Mouse (Mus musculus) midbrain, embryonic 12.5 days (tissue): ENCODE measurements at regions not wholly inside any gene's neighbourhood (a gene's known extent, or its start where the extent isn't known, plus 50 kb on each side); places are given as distances from the start of the nearest gene placed in this dataset.

Experiments used
- ATAC-seq: fragments of 200-750 bp; cut with Nextera tagmentation; 2 replicates; pipeline ENCODE4 v1.8.0; 2017; ENCODE audit warnings: low read depth, moderate TSS enrichment, moderate library complexity; ENCODE audit not compliant: low FRiP score
- H3K27ac ChIP-seq: fragments of 300-500 bp; sonication (generic); replicated peaks from 2 replicates; pipeline ENCODE4 v1.5.1; 2016; ENCODE audit warnings: mild to moderate bottlenecking
- H3K27me3 ChIP-seq: fragments of 300-500 bp; sonication (generic); 2 replicates; pipeline ENCODE4 v1.6.1; 2016; ENCODE audit warnings: mild to moderate bottlenecking
- H3K36me3 ChIP-seq: fragments of 300-500 bp; sonication (generic); 2 replicates; pipeline ENCODE4 v1.6.1; 2016
- H3K4me1 ChIP-seq: fragments of 300-500 bp; sonication (generic); 2 replicates; pipeline ENCODE4 v1.6.1; 2016
- H3K4me2 ChIP-seq: fragments of 300-500 bp; sonication (generic); replicated peaks from 2 replicates; pipeline ENCODE4 v1.6.1; 2016; ENCODE audit warnings: mild to moderate bottlenecking, moderate library complexity
- H3K4me3 ChIP-seq: fragments of 300-500 bp; sonication (generic); 2 replicates; pipeline ENCODE4 v1.5.1; 2016; ENCODE audit warnings: mild to moderate bottlenecking
- H3K9ac ChIP-seq: fragments of 300-500 bp; sonication (generic); replicated peaks from 2 replicates; pipeline ENCODE4 v1.6.1; 2016; ENCODE audit warnings: mild to moderate bottlenecking, moderate library complexity
- H3K9me3 ChIP-seq: fragments of 300-500 bp; sonication (generic); 2 replicates; pipeline ENCODE4 v1.6.1; 2016; ENCODE audit warnings: mild to moderate bottlenecking
- WGBS: fragments of 180-500 bp; shearing (Covaris S2); methylation state at CpG from one replicate; pipeline ENCODE4 v1.1.7; 2016; 5-methylcytosine and 5-hydroxymethylcytosine counted together

GRCm38 (mm10) chr2:172807446-172807845 is 132.7 kb downstream of the Bmp7 start:
- H3K36me3 ChIP-seq, result no peaks in the 10 kb centered on the region
- no peak overlapping the region for H3K4me2 ChIP-seq
- peaks cover 8% of the 10 kb centered on the region for H3K9me3 ChIP-seq
- peaks cover 62% of the 10 kb centered on the region for H3K27me3 ChIP-seq
- H3K9ac ChIP-seq, result no peak overlapping the region
- 56% methylated on average over 4 of the region's 4 CpGs for WGBS
- ATAC-seq, result no peak
- 0 out of 2 replicates have a peak, but pooled peaks cover 2% of the 10 kb centered on the region for H3K4me1 ChIP-seq
- no peak overlapping the region for H3K27ac ChIP-seq
- H3K4me3 ChIP-seq, result no peak overlapping the region

DNA sequence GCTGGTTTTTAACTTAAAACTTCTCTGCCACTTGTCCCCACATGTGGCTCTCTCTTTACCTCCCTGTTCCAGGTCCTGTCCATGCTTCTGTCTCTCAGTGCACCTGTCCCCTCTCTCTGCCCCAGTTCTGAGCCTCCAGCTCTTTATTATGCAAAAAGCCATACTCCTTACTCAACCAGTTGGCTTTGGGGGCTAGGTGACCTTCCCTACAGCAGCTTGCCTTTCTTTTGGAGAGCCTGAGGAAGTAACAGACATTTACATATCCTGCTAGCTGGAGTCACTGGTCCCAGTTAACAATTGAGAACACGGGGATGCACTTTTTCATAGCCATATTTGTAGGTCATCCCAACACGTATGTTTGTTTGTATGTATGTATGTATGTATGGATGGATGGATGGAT is 130.8 kb downstream of the Bmp7 start:
- Histone ChIP-seq H3K4me1 (0 out of 2 replicates have a peak, but pooled peaks cover 4% of the 10 kb centered on the region), H3K27ac (no peak overlapping the region)
- WGBS, result 90% methylated on average over 2 of the region's 2 CpGs

GRCm38 (mm10) chr2:172813319-172813718 is 126.8 kb downstream of the Bmp7 start:
- H3K4me2 ChIP-seq, result no peak overlapping the region
- H3K27ac ChIP-seq, result no peak overlapping the region
- H3K9ac ChIP-seq, result no peak overlapping the region
- H3K27me3 ChIP-seq, result peaks cover 36% of the 10 kb centered on the region
- no peaks in the 10 kb centered on the region for H3K36me3 ChIP-seq
- 0 out of 2 replicates have a peak, but pooled peaks cover 4% of the 10 kb centered on the region for H3K4me1 ChIP-seq
- H3K4me3 ChIP-seq, result no peak overlapping the region
- peaks cover 2% of the 10 kb centered on the region; the same call in 1 of the 2 replicates for H3K9me3 ChIP-seq
- WGBS, result 80% methylated on average over 11 of the region's 11 CpGs
- ATAC-seq, result no peak

More for the DNA sequence above, 130.8 kb downstream of the Bmp7 start:
- Histone ChIP-seq H3K9ac (no peak overlapping the region), H3K9me3 (no peaks in the 10 kb centered on the region), H3K4me2 (no peak overlapping the region), H3K4me3 (no peak overlapping the region), H3K36me3 (no peaks in the 10 kb centered on the region), H3K27me3 (peaks cover 59% of the 10 kb centered on the region)
- no peak for ATAC-seq

GRCm38 (mm10) chr2:172813906-172814305 is 126.2 kb downstream of the Bmp7 start:
- no peak for ATAC-seq
- Histone ChIP-seq H3K27me3 (peaks cover 34% of the 10 kb centered on the region), H3K9ac (no peak overlapping the region), H3K36me3 (no peaks in the 10 kb centered on the region), H3K9me3 (peaks cover 2% of the 10 kb centered on the region; the same call in 1 of the 2 replicates), H3K4me2 (no peak overlapping the region), H3K4me1 (0 out of 2 replicates have a peak, but pooled peaks cover 4% of the 10 kb centered on the region), H3K27ac (no peak overlapping the region), H3K4me3 (no peak overlapping the region)
- 82% methylated on average over 4 of the region's 4 CpGs for WGBS

DNA sequence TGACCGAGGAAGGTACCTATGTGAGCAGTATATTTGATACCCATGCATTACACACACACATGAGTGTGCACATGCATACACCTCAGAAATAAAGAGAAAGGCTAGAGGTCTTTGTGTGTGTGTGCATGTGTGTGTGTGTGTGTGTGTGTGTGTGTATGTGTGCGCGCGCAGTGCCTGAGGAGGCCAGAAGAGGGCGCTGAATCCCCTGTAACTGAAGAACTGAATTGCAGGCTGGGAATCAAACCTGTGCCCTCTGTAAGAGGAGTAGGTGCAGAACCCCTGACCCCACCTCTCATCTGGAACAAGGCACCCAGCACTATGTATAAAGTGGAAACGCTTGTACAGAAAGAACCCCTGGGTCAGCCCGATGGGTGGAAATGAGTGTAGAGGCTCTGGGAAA is 125.0 kb downstream of the Bmp7 start:
- no peak overlapping the region for H3K4me2 ChIP-seq
- 0 out of 2 replicates have a peak, but pooled peaks cover 4% of the 10 kb centered on the region for H3K4me1 ChIP-seq
- peaks cover 46% of the 10 kb centered on the region for H3K27me3 ChIP-seq
- H3K36me3 ChIP-seq, result no peaks in the 10 kb centered on the region
- H3K27ac ChIP-seq, result no peak overlapping the region
- H3K9ac ChIP-seq, result no peak overlapping the region
- 96% methylated on average over 7 of the region's 7 CpGs for WGBS
- peaks cover 2% of the 10 kb centered on the region; the same call in 1 of the 2 replicates for H3K9me3 ChIP-seq
- no peak for ATAC-seq
- no peak overlapping the region for H3K4me3 ChIP-seq

DNA sequence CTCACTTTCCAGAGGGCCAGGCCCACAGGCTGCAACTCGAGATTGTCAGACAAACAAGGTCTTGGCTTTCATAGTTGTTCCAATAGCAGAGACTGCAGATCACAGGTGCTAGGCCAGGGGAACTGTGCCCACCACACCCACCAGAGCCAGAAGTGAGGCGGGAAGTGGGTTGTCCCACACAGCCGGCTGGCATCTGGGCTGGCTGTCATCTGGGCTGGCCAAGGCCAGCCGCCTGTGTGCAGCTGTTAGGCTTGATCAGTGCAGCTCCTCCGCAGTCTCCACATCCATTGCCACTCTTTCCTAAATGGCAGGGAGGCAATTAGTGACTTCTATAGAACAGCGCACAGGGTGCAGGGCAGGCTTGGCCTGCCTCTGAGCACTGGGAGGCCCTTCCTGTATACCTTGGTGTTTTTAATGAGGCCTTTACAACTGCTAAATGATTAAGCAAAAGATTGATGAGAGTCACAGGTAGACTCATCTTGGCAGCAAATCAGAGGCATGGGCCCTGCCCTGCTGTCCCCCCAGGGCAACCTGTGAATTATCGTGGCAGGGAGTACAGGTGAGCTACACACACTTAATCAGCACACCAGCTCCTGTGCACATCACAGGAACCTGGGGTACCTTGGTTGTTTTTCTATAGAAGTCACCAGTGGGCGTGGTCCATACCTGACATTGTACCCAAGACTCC is 122.9 kb downstream of the Bmp7 start:
- WGBS, result 75% methylated on average over 8 of the region's 8 CpGs
- H3K4me2 ChIP-seq, result no peak overlapping the region
- H3K4me3 ChIP-seq, result no peak overlapping the region

More for the DNA sequence above, 122.9 kb downstream of the Bmp7 start:
- Histone ChIP-seq H3K4me1 (0 out of 2 replicates have a peak, but pooled peaks cover 4% of the 10 kb centered on the region), H3K9ac (no peak overlapping the region), H3K27ac (no peak overlapping the region), H3K36me3 (no peaks in the 10 kb centered on the region), H3K27me3 (peaks cover 48% of the 10 kb centered on the region), H3K9me3 (peaks cover 2% of the 10 kb centered on the region; the same call in 1 of the 2 replicates)
- no peak for ATAC-seq
